Mouse (Mus musculus): ENCODE measurements at regions not wholly inside any gene's neighbourhood (a gene's known extent, or its start where the extent isn't known, plus 50 kb on each side); places are given as distances from the start of the nearest gene placed in this dataset.

- Histone ChIP-seq H3K36me3 (ENCODE audit: control insufficient read depth, insufficient read depth, low read length, poor library complexity, severe bottlenecking) (no peaks in the 10 kb centered on the region), H3K27me3 (ENCODE audit: control insufficient read depth, insufficient read depth, low read length, poor library complexity, severe bottlenecking) (no peaks in the 10 kb centered on the region)
- no peak for DNase-seq (ENCODE audit: low read depth, low spot score)
These were observed 125.7 kb upstream of the Thy1 start for GRCm38 (mm10) chr9:43917467-43917866.

GRCm38 (mm10) chr9:43919010-43919409 lies 124.2 kb upstream of the Thy1 start:
- DNase-seq (ENCODE audit: low read depth, low spot score): no peak
- H3K27me3 ChIP-seq (ENCODE audit: control insufficient read depth, insufficient read depth, low read length, poor library complexity, severe bottlenecking): no peaks in the 10 kb centered on the region
- H3K36me3 ChIP-seq (ENCODE audit: control insufficient read depth, insufficient read depth, low read length, poor library complexity, severe bottlenecking): no peaks in the 10 kb centered on the region

- Histone ChIP-seq H3K27me3 (ENCODE audit: control insufficient read depth, insufficient read depth, low read length, poor library complexity, severe bottlenecking) (no peaks in the 10 kb centered on the region), H3K36me3 (ENCODE audit: control insufficient read depth, insufficient read depth, low read length, poor library complexity, severe bottlenecking) (no peaks in the 10 kb centered on the region)
- peak; percentile 45 for DNase-seq (ENCODE audit: low read depth, low spot score)
These were observed 123.0 kb upstream of the Thy1 start for GRCm38 (mm10) chr9:43920053-43920754.

GRCm38 (mm10) chr9:43922231-43922630 lies 121.0 kb upstream of the Thy1 start:
- DNase-seq (ENCODE audit: low read depth, low spot score): no peak
- no peaks in the 10 kb centered on the region for H3K36me3 ChIP-seq (ENCODE audit: control insufficient read depth, insufficient read depth, low read length, poor library complexity, severe bottlenecking)
- no peaks in the 10 kb centered on the region for H3K27me3 ChIP-seq (ENCODE audit: control insufficient read depth, insufficient read depth, low read length, poor library complexity, severe bottlenecking)

GRCm38 (mm10) chr9:43923088-43923487 lies 120.1 kb upstream of the Thy1 start:
- Histone ChIP-seq H3K36me3 (ENCODE audit: control insufficient read depth, insufficient read depth, low read length, poor library complexity, severe bottlenecking) (no peaks in the 10 kb centered on the region), H3K27me3 (ENCODE audit: control insufficient read depth, insufficient read depth, low read length, poor library complexity, severe bottlenecking) (no peaks in the 10 kb centered on the region)
- DNase-seq (ENCODE audit: low read depth, low spot score): no peak

GRCm38 (mm10) chr9:43924795-43925194 lies 118.4 kb upstream of the Thy1 start:
- peak; percentile 7 for DNase-seq (ENCODE audit: low read depth, low spot score)
- no peaks in the 10 kb centered on the region for H3K36me3 ChIP-seq (ENCODE audit: control insufficient read depth, insufficient read depth, low read length, poor library complexity, severe bottlenecking)
- no peaks in the 10 kb centered on the region for H3K27me3 ChIP-seq (ENCODE audit: control insufficient read depth, insufficient read depth, low read length, poor library complexity, severe bottlenecking)

GRCm38 (mm10) chr9:43929312-43930036 lies 113.7 kb upstream of the Thy1 start:
- H3K27me3 ChIP-seq (ENCODE audit: control insufficient read depth, insufficient read depth, low read length, poor library complexity, severe bottlenecking): no peaks in the 10 kb centered on the region
- no peaks in the 10 kb centered on the region for H3K36me3 ChIP-seq (ENCODE audit: control insufficient read depth, insufficient read depth, low read length, poor library complexity, severe bottlenecking)
- no peak for DNase-seq (ENCODE audit: low read depth, low spot score)

GRCm38 (mm10) chr9:43930037-43930404 lies 113.2 kb upstream of the Thy1 start:
- DNase-seq (ENCODE audit: low read depth, low spot score): no peak
- Histone ChIP-seq H3K36me3 (ENCODE audit: control insufficient read depth, insufficient read depth, low read length, poor library complexity, severe bottlenecking) (no peaks in the 10 kb centered on the region), H3K27me3 (ENCODE audit: control insufficient read depth, insufficient read depth, low read length, poor library complexity, severe bottlenecking) (no peaks in the 10 kb centered on the region)

GRCm38 (mm10) chr9:43930476-43930875 lies 112.7 kb upstream of the Thy1 start:
- H3K36me3 ChIP-seq (ENCODE audit: control insufficient read depth, insufficient read depth, low read length, poor library complexity, severe bottlenecking): no peaks in the 10 kb centered on the region
- no peak for DNase-seq (ENCODE audit: low read depth, low spot score)
- no peaks in the 10 kb centered on the region for H3K27me3 ChIP-seq (ENCODE audit: control insufficient read depth, insufficient read depth, low read length, poor library complexity, severe bottlenecking)

GRCm38 (mm10) chr9:43934012-43934690 lies 109.0 kb upstream of the Thy1 start:
- no peaks in the 10 kb centered on the region for H3K27me3 ChIP-seq (ENCODE audit: control insufficient read depth, insufficient read depth, low read length, poor library complexity, severe bottlenecking)
- no peak for DNase-seq (ENCODE audit: low read depth, low spot score)
- no peaks in the 10 kb centered on the region for H3K36me3 ChIP-seq (ENCODE audit: control insufficient read depth, insufficient read depth, low read length, poor library complexity, severe bottlenecking)

- Histone ChIP-seq H3K36me3 (ENCODE audit: control insufficient read depth, insufficient read depth, low read length, poor library complexity, severe bottlenecking) (no peaks in the 10 kb centered on the region), H3K27me3 (ENCODE audit: control insufficient read depth, insufficient read depth, low read length, poor library complexity, severe bottlenecking) (no peaks in the 10 kb centered on the region)
- no peak for DNase-seq (ENCODE audit: low read depth, low spot score)
These were observed 108.5 kb upstream of the Thy1 start for GRCm38 (mm10) chr9:43934691-43935064.

- H3K36me3 ChIP-seq (ENCODE audit: control insufficient read depth, insufficient read depth, low read length, poor library complexity, severe bottlenecking): no peaks in the 10 kb centered on the region
- no peak for DNase-seq (ENCODE audit: low read depth, low spot score)
- H3K27me3 ChIP-seq (ENCODE audit: control insufficient read depth, insufficient read depth, low read length, poor library complexity, severe bottlenecking): no peaks in the 10 kb centered on the region
These were observed 103.8 kb upstream of the Thy1 start for GRCm38 (mm10) chr9:43939336-43939735.

GRCm38 (mm10) chr9:43942147-43942546 lies 101.0 kb upstream of the Thy1 start:
- Histone ChIP-seq H3K27me3 (ENCODE audit: control insufficient read depth, insufficient read depth, low read length, poor library complexity, severe bottlenecking) (no peaks in the 10 kb centered on the region), H3K36me3 (ENCODE audit: control insufficient read depth, insufficient read depth, low read length, poor library complexity, severe bottlenecking) (no peaks in the 10 kb centered on the region)
- DNase-seq (ENCODE audit: low read depth, low spot score): no peak

- no peak for DNase-seq (ENCODE audit: low read depth, low spot score)
These were observed 99.7 kb upstream of the Thy1 start for GRCm38 (mm10) chr9:43943522-43943921.

More at GRCm38 (mm10) chr9:43943522-43943921, 99.7 kb upstream of the Thy1 start:
- no peaks in the 10 kb centered on the region for H3K36me3 ChIP-seq (ENCODE audit: control insufficient read depth, insufficient read depth, low read length, poor library complexity, severe bottlenecking)
- H3K27me3 ChIP-seq (ENCODE audit: control insufficient read depth, insufficient read depth, low read length, poor library complexity, severe bottlenecking): no peaks in the 10 kb centered on the region

All from splenic B cell, adult 2 months (primary cell).